Mouse (Mus musculus) MEL (cell line): ENCODE measurements around the gene Uggt1. TPM values are rescaled to one million over a fixed set of nuclear protein-coding genes. Genes with fewer than 3 reads are reported as not detected.

Source experiments
- DNase-seq: peaks from one replicate; pipeline ENCODE4 v3.0.0; 2011; ENCODE audit warnings: low read depth, low spot score
- H3K27ac ChIP-seq: 2 replicates; pipeline ENCODE4 v1.5.1; 2012; ENCODE audit warnings: low read depth, mild to moderate bottlenecking, control low read depth, low read length, moderate library complexity; ENCODE audit not compliant: control insufficient read depth
- H3K27me3 ChIP-seq, 2 experiments: fragments of 150-350 bp in 1 of 2; sonication (generic) in 1 of 2; 2 replicates each; pipeline ENCODE4 v1.6.1; 2012; ENCODE audit warnings: low read length in 2 of 2, mild to moderate bottlenecking in 2 of 2, improper control_type of control experiment in 1 of 2, moderate library complexity in 1 of 2; ENCODE audit not compliant: insufficient read depth in 2 of 2, control insufficient read depth in 1 of 2
- H3K36me3 ChIP-seq, 2 experiments: 2 replicates each; pipeline ENCODE4 v1.6.1; 2012 to 2014; ENCODE audit warnings: low read length in 2 of 2, improper control_type of control experiment in 1 of 2, inconsistent platforms in 1 of 2, mild to moderate bottlenecking in 1 of 2; ENCODE audit not compliant: insufficient read depth in 2 of 2, control insufficient read depth in 1 of 2
- H3K4me1 ChIP-seq, 2 experiments: fragments of 150-350 bp in 1 of 2; sonication (generic) in 1 of 2; 2 replicates each; pipeline ENCODE4 v1.6.1; 2012; ENCODE audit warnings: low read length in 2 of 2, improper control_type of control experiment in 1 of 2, mild to moderate bottlenecking in 1 of 2; ENCODE audit not compliant: insufficient read depth in 2 of 2, control insufficient read depth in 1 of 2
- H3K4me3 ChIP-seq, 2 experiments: fragments of 150-350 bp in 1 of 2; sonication (generic) in 1 of 2; 2 replicates each; pipeline ENCODE4 v1.5.1; 2012; ENCODE audit warnings: low read depth in 2 of 2, low read length in 2 of 2, mild to moderate bottlenecking in 2 of 2, moderate library complexity in 2 of 2, control low read depth in 1 of 2, improper control_type of control experiment in 1 of 2; ENCODE audit not compliant: control insufficient read depth in 1 of 2, insufficient read depth in 1 of 2
- H3K79me2 ChIP-seq: 2 replicates; pipeline ENCODE4 v1.6.1; 2012; ENCODE audit warnings: mild to moderate bottlenecking, low read length, moderate library complexity; ENCODE audit not compliant: control insufficient read depth, poor library complexity, insufficient read depth
- H3K9ac ChIP-seq: 2 replicates; pipeline ENCODE4 v1.6.1; 2012; ENCODE audit warnings: low read depth, mild to moderate bottlenecking, control low read depth, low read length, moderate library complexity; ENCODE audit not compliant: control insufficient read depth, poor library complexity, severe bottlenecking
- H3K9me3 ChIP-seq: fragments of 150-350 bp; sonication (generic); replicated peaks from 2 replicates; pipeline ENCODE4 v1.6.1; 2012; ENCODE audit warnings: mild to moderate bottlenecking, low read length, improper control_type of control experiment, moderate library complexity; ENCODE audit not compliant: insufficient read depth
- CHD1 ChIP-seq: IDR thresholded peaks from 2 replicates; pipeline ENCODE4 v1.6.1; 2012; ENCODE audit warnings: low read depth, mild to moderate bottlenecking, inconsistent platforms, low read length, improper control_type of control experiment
- E2F4 ChIP-seq: IDR thresholded peaks from 2 replicates; pipeline ENCODE4 v1.6.1; 2011; ENCODE audit warnings: low read depth, low read length, improper control_type of control experiment, borderline replicate concordance
- ELF1 ChIP-seq: IDR thresholded peaks from 2 replicates; pipeline ENCODE4 v1.6.1; 2014; ENCODE audit warnings: low read depth, mild to moderate bottlenecking, inconsistent platforms, low read length, improper control_type of control experiment, moderate library complexity
- ETS1 ChIP-seq: IDR thresholded peaks from 2 replicates; pipeline ENCODE4 v1.6.1; 2012; ENCODE audit warnings: low read depth, mild to moderate bottlenecking, inconsistent platforms, low read length, improper control_type of control experiment, moderate library complexity
- GABPA ChIP-seq: IDR thresholded peaks from 2 replicates; pipeline ENCODE4 v1.6.1; 2012; ENCODE audit warnings: low read depth, mild to moderate bottlenecking, inconsistent platforms, low read length, improper control_type of control experiment, moderate library complexity
- GATA1 ChIP-seq: IDR thresholded peaks from 2 replicates; pipeline ENCODE4 v1.6.1; 2011; ENCODE audit warnings: low read depth, low read length, improper control_type of control experiment
- MAFK ChIP-seq: IDR thresholded peaks from 2 replicates; pipeline ENCODE4 v1.6.1; 2011; ENCODE audit warnings: low read depth, mild to moderate bottlenecking, low read length, improper control_type of control experiment, borderline replicate concordance
- MAZ ChIP-seq: IDR thresholded peaks from 2 replicates; pipeline ENCODE4 v1.6.1; 2012; ENCODE audit warnings: low read depth, mild to moderate bottlenecking, inconsistent platforms, low read length, improper control_type of control experiment
- MXI1 ChIP-seq: IDR thresholded peaks from 2 replicates; pipeline ENCODE4 v1.6.1; 2011; ENCODE audit warnings: mild to moderate bottlenecking, low read depth, low read length, improper control_type of control experiment
- MYC ChIP-seq: IDR thresholded peaks from 2 replicates; pipeline ENCODE4 v1.6.1; 2011; ENCODE audit warnings: low read depth, mild to moderate bottlenecking, low read length, improper control_type of control experiment, moderate library complexity
- NRF1 ChIP-seq: IDR thresholded peaks from 2 replicates; pipeline ENCODE4 v1.6.1; 2014; ENCODE audit warnings: low read depth, mild to moderate bottlenecking, inconsistent platforms, low read length, improper control_type of control experiment, moderate library complexity; ENCODE audit not compliant: poor library complexity, insufficient read depth, severe bottlenecking
- POLR2A ChIP-seq, 2 experiments: IDR thresholded peaks; 2 replicates each; pipeline ENCODE4 v1.6.1; 2011 to 2012; ENCODE audit warnings: low read length in 2 of 2, mild to moderate bottlenecking in 2 of 2, control low read depth in 1 of 2, improper control_type of control experiment in 1 of 2, low read depth in 1 of 2, moderate library complexity in 1 of 2; ENCODE audit not compliant: control insufficient read depth in 1 of 2, insufficient read depth in 1 of 2, poor library complexity in 1 of 2
- SIN3A ChIP-seq: IDR thresholded peaks from 2 replicates; pipeline ENCODE4 v1.6.1; 2012; ENCODE audit warnings: low read length, improper control_type of control experiment, inconsistent platforms
- TAL1 ChIP-seq: IDR thresholded peaks from 2 replicates; pipeline ENCODE4 v1.6.1; 2012; ENCODE audit warnings: mild to moderate bottlenecking, inconsistent platforms, low read length, moderate library complexity, mixed read lengths
- TBP ChIP-seq: IDR thresholded peaks from 2 replicates; pipeline ENCODE4 v1.8.0; 2011; ENCODE audit warnings: low read depth, low read length, improper control_type of control experiment
- TCF12 ChIP-seq: IDR thresholded peaks from 2 replicates; pipeline ENCODE4 v1.6.1; 2014; ENCODE audit warnings: low read depth, mild to moderate bottlenecking, inconsistent platforms, low read length, improper control_type of control experiment, moderate library complexity
- polyA plus RNA-seq, 2 experiments: library from polyadenylated mRNA; stranded (reverse) in 1 of 2; unstranded in 1 of 2; fragments of >175 nt in 1 of 2; fragments of >200 nt in 1 of 2; gene quantifications; 2 replicates each; pipeline versions ENCODE4 v1.2.1 to v1.2.4; 2012; ENCODE audit warnings: low replicate concordance in 2 of 2, low read depth in 1 of 2; ENCODE audit not compliant: insufficient read length in 2 of 2, insufficient read depth in 1 of 2, missing spikeins in 1 of 2
- total RNA-seq: library from RNA; depleted of rRNA; stranded (reverse); fragments of 300-350 nt; gene quantifications from 2 replicates; pipeline ENCODE4 v1.2.3, GENCODE M21; 2012

Uggt1 gene
- total and polyA plus RNA-seq, 3 experiments, result 33.8 to 98.3 (median 47.9) TPM

- no peak for DNase-seq
- Histone ChIP-seq H3K27ac (no peak overlapping the region), H3K27me3 (no peaks in the 10 kb centered on the region), H3K36me3 (no peaks in the 10 kb centered on the region), H3K9ac (no peak overlapping the region), H3K9me3 (no peaks in the 10 kb centered on the region), H3K4me3 (no peak overlapping the region), H3K79me2 (no peaks in the 10 kb centered on the region), H3K4me1 (peaks cover 0 to 2% of the 10 kb centered on the region in 2 experiments; a peak in 1 of 4 replicates)
- no peak for TF ChIP-seq TAL1
Observed at GRCm38 (mm10) chr1:36114844-36115243, 129.7 kb downstream of the Uggt1 start.

GRCm38 (mm10) chr1:36113670-36114069 is 130.8 kb downstream of the Uggt1 start:
- Histone ChIP-seq H3K4me1 (peaks cover 0 to 2% of the 10 kb centered on the region in 2 experiments; a peak in 1 of 4 replicates), H3K79me2 (no peaks in the 10 kb centered on the region), H3K4me3 (no peak overlapping the region)
- no peak for TF ChIP-seq GATA1
- TF ChIP-seq MAZ, result no peak
- TF ChIP-seq GABPA, result no peak
- no peak for TF ChIP-seq MYC
- TF ChIP-seq NRF1, result no peak
- no peak for TF ChIP-seq MAFK
- TF ChIP-seq, all 39 proteins: peak for 0
- Histone ChIP-seq H3K9ac (no peak overlapping the region), H3K9me3 (no peaks in the 10 kb centered on the region), H3K27ac (no peak overlapping the region), H3K27me3 (no peaks in the 10 kb centered on the region), H3K36me3 (no peaks in the 10 kb centered on the region)
- DNase-seq, result no peak

- H3K4me3 ChIP-seq, result no peak overlapping the region
- H3K36me3 ChIP-seq, result no peaks in the 10 kb centered on the region
- TF ChIP-seq SIN3A (no peak), NRF1 (no peak), ELF1 (no peak), E2F4 (no peak), MXI1 (no peak), ETS1 (no peak), CHD1 (no peak), TBP (no peak), POLR2A (IDR thresholded peaks at IDR 0.05; ENCODE audit: control insufficient read depth in 1 of 2, insufficient read depth in 1 of 2, low read depth in 1 of 2, low read length in 2 of 2, poor library complexity in 1 of 2) (no peak), TCF12 (no peak)
- TF ChIP-seq, all 39 proteins: peak for 0
- Histone ChIP-seq H3K79me2 (no peaks in the 10 kb centered on the region), H3K27me3 (no peaks in the 10 kb centered on the region), H3K27ac (no peak overlapping the region), H3K9me3 (no peaks in the 10 kb centered on the region), H3K9ac (no peak overlapping the region), H3K4me1 (peaks cover 0 to 2% of the 10 kb centered on the region in 2 experiments; a peak in 1 of 4 replicates)
- DNase-seq, result no peak
Observed at GRCm38 (mm10) chr1:36112665-36113064, 131.9 kb downstream of the Uggt1 start.
